Mouse (Mus musculus) kidney, embryonic 14.5 days (tissue): Measurements from ENCODE around the gene Ifnl3. TPM values are rescaled to one million over a fixed set of nuclear protein-coding genes. Genes with fewer than 3 reads are reported as not detected.

Source experiments
- ATAC-seq: fragments of 200-750 bp; cut with Nextera tagmentation; 2 replicates; pipeline ENCODE4 v1.8.0; 2017; ENCODE audit warnings: moderate number of reproducible peaks, mild to moderate bottlenecking, moderate TSS enrichment, moderate library complexity; ENCODE audit not compliant: low FRiP score, low TSS enrichment
- H3K27ac ChIP-seq: fragments of 300-500 bp; sonication (generic); 2 replicates; pipeline ENCODE4 v1.5.1; 2014; ENCODE audit warnings: low read depth, mild to moderate bottlenecking, low read length, moderate library complexity, mixed read lengths
- H3K27me3 ChIP-seq: fragments of 300-500 bp; sonication (generic); 2 replicates; pipeline ENCODE4 v1.6.1; 2014; ENCODE audit warnings: mild to moderate bottlenecking, low read length; ENCODE audit not compliant: control insufficient read depth, insufficient read depth
- H3K36me3 ChIP-seq: fragments of 300-500 bp; sonication (generic); 2 replicates; pipeline ENCODE4 v1.6.1; 2014; ENCODE audit warnings: low read length, mixed read lengths; ENCODE audit not compliant: control insufficient read depth, insufficient read depth
- H3K4me1 ChIP-seq: fragments of 300-500 bp; sonication (generic); 2 replicates; pipeline ENCODE4 v1.6.1; 2014; ENCODE audit warnings: low read length, mixed read lengths; ENCODE audit not compliant: control insufficient read depth, insufficient read depth
- H3K4me2 ChIP-seq: fragments of 300-500 bp; sonication (generic); replicated peaks from 2 replicates; pipeline ENCODE4 v1.6.1; 2014; ENCODE audit warnings: low read depth, mild to moderate bottlenecking, low read length
- H3K4me3 ChIP-seq: fragments of 300-500 bp; sonication (generic); 2 replicates; pipeline ENCODE4 v1.5.1; 2014; ENCODE audit warnings: mild to moderate bottlenecking, low read length
- H3K9ac ChIP-seq: fragments of 300-500 bp; sonication (generic); 2 replicates; pipeline ENCODE4 v1.6.1; 2014; ENCODE audit warnings: low read depth, mild to moderate bottlenecking, low read length, moderate library complexity
- H3K9me3 ChIP-seq: fragments of 300-500 bp; sonication (generic); 2 replicates; pipeline ENCODE4 v1.6.1; 2016; ENCODE audit warnings: low read length; ENCODE audit not compliant: control insufficient read depth
- WGBS: fragments of 180-500 bp; shearing (Covaris S2); extraction: QIAGEN DNeasy Blood & Tissue Kit; methylation state at CpG from one replicate; pipeline ENCODE4 v1.1.7; 2014; 5-methylcytosine and 5-hydroxymethylcytosine counted together
- polyA plus RNA-seq: library from polyadenylated mRNA; unstranded; fragments of >200 nt; fragmentation: Nextera tagmentation; extraction: Ambion mirVana; gene quantifications from 2 replicates; pipeline ENCODE4 v1.2.1, GENCODE M21; 2014

The Ifnl3 gene
- polyA plus RNA-seq, 1 experiment from 2014 or later = not detected

DNA sequence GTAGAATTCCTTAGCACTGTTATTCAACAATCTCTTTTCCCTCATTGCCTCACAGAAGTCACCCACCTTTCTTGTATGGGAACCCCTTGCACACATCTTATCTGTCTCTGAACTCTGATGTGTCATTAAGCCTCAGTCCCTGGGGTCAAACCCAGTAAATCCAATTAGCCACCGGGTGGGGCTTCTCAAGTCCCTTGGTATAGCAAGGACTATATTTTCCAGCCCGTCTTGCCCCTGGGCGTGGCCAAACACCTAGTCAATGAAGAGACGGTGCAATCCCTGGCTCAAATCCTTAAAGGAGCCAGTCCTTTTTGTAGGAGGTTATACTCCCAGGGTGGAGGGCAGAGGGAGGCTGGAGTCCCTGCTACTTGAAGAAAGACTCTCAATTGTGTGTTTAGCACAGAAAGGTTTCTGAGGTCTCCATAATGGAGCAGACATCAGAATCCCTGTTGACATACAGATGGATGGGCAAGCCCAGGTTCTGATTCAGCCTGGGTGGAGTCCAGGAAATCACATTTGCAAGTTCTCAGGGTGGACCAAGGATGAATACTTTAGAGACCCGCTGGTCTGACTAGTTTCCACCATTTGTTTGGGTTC, 33.4 kb downstream of the Ifnl3 start:
- WGBS = 14% methylated on average over 5 of the region's 5 CpGs
- no peak overlapping the region for H3K27ac ChIP-seq
- no peaks in the 10 kb centered on the region; the same call in 1 of the 2 replicates for H3K9me3 ChIP-seq
- H3K27me3 ChIP-seq = no peaks in the 10 kb centered on the region
- H3K36me3 ChIP-seq = peaks cover 26% of the 10 kb centered on the region
- H3K4me2 ChIP-seq = no peak overlapping the region
- H3K4me1 ChIP-seq = 0 out of 2 replicates have a peak, but pooled peaks cover 4% of the 10 kb centered on the region
- no peak for ATAC-seq
- no peak overlapping the region for H3K4me3 ChIP-seq
- H3K9ac ChIP-seq = no peak overlapping the region

DNA sequence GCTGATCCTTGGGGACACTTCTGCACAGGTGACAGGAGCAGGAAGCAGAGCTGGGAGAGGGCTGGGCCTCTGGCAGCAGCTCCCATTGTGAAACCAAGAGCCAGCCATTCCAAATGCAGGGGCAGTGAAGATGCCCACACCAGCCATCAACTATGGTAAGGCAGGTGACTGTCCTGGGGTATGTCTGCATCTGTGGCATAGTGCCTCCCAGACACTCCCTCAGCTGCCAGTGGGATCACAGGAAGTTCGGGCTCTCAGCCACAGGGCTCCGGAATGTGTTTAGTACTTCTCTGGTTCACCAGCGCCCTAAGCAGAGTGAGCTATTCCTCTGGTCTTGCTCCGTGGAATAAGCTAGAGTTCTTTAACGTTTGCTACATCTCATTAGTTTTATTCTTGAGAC, 34.4 kb downstream of the Ifnl3 start:
- no peak for ATAC-seq

DNA sequence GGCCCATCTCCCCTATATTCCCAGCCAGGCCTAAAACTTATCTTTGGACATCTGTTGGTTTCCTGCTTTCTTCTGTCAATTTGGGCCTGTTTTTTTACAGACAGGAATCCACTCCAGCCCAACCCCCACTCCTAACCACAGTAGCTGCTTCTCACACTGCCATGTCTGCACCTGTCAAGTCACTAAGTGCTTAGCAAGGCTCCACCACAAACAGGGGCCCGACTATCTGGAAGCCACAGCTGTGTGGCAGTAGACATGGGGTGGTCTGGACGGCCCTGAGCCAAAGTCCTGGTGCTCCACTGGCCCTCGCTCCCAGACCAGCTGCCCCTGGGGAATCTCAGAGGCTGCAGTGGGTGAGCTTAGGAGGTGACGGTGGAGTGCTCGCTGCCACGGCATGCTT, 35.1 kb downstream of the Ifnl3 start:
- Histone ChIP-seq H3K36me3 (peaks cover 37% of the 10 kb centered on the region), H3K9ac (no peak overlapping the region), H3K4me2 (no peak overlapping the region), H3K9me3 (no peaks in the 10 kb centered on the region; the same call in 1 of the 2 replicates), H3K4me3 (no peak overlapping the region), H3K27ac (no peak overlapping the region), H3K27me3 (no peaks in the 10 kb centered on the region), H3K4me1 (0 out of 2 replicates have a peak, but pooled peaks cover 4% of the 10 kb centered on the region)
- no peak for ATAC-seq
- 73% methylated on average over 6 of the region's 6 CpGs for WGBS

More for the DNA sequence above, 34.4 kb downstream of the Ifnl3 start:
- H3K4me2 ChIP-seq = no peak overlapping the region
- no peak overlapping the region for H3K27ac ChIP-seq
- 0 out of 2 replicates have a peak, but pooled peaks cover 4% of the 10 kb centered on the region for H3K4me1 ChIP-seq
- H3K27me3 ChIP-seq = no peaks in the 10 kb centered on the region
- 57% methylated on average over 5 of the region's 5 CpGs for WGBS
- no peak overlapping the region for H3K4me3 ChIP-seq
- H3K9ac ChIP-seq = no peak overlapping the region
- H3K36me3 ChIP-seq = peaks cover 30% of the 10 kb centered on the region
- H3K9me3 ChIP-seq = no peaks in the 10 kb centered on the region; the same call in 1 of the 2 replicates

DNA sequence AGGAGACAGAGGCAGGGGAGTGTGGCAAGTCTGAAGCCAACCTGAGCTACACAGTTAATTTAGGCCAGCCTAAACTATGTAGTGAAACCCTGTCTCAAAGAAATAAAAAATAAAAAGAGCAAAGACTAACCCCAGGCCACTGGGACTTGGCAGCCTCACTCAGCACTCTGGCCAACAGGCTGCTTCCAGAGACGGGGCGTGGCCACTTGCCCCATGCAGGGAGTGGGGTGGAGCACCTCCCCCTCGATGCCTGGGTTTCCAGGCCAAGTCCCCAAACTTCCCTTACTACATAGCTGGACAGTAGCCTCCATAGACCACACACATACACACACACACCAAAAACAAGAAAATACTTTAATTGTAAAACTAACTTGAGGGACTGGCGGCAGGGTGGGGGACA, 35.9 kb downstream of the Ifnl3 start:
- H3K4me2 ChIP-seq = no peak overlapping the region
- no peak overlapping the region for H3K4me3 ChIP-seq
- no peaks in the 10 kb centered on the region for H3K9me3 ChIP-seq
- peak; percentile 29; the same call in 1 of the 2 replicates for ATAC-seq
- 0 out of 2 replicates have a peak, but pooled peaks cover 4% of the 10 kb centered on the region for H3K4me1 ChIP-seq
- WGBS = 46% methylated on average over 4 of the region's 4 CpGs
- no peak overlapping the region for H3K27ac ChIP-seq
- no peak overlapping the region for H3K9ac ChIP-seq
- H3K36me3 ChIP-seq = peaks cover 44% of the 10 kb centered on the region
- H3K27me3 ChIP-seq = no peaks in the 10 kb centered on the region

DNA sequence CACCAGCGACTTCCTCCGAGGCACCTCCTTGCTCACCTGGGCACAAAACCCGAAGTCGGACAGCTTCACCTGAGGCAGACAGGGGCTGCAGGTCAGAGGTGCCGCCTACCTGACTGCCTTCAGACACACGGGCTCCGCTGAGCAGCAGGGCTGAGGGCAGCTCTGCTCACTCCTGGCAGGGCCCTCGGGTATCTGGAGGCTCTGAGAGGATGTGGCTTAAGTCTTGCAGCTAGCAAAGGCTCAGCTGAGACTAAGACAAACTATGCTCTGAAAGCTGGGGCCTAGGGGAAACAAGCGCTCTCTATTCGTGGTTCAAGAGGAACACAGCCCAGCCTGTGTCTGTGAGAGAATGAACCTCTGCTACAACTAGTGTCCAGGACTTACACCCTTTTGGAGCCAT, 38.2 kb downstream of the Ifnl3 start:
- no peak overlapping the region for H3K9ac ChIP-seq
- 0 out of 2 replicates have a peak, but pooled peaks cover 3% of the 10 kb centered on the region for H3K4me1 ChIP-seq
- H3K27ac ChIP-seq = no peak overlapping the region
- H3K4me3 ChIP-seq = no peak overlapping the region
- no peaks in the 10 kb centered on the region for H3K9me3 ChIP-seq
- no peak for ATAC-seq
- no peaks in the 10 kb centered on the region for H3K27me3 ChIP-seq
- H3K36me3 ChIP-seq = peaks cover 67% of the 10 kb centered on the region
- H3K4me2 ChIP-seq = no peak overlapping the region
- 92% methylated on average over 10 of the region's 10 CpGs for WGBS

DNA sequence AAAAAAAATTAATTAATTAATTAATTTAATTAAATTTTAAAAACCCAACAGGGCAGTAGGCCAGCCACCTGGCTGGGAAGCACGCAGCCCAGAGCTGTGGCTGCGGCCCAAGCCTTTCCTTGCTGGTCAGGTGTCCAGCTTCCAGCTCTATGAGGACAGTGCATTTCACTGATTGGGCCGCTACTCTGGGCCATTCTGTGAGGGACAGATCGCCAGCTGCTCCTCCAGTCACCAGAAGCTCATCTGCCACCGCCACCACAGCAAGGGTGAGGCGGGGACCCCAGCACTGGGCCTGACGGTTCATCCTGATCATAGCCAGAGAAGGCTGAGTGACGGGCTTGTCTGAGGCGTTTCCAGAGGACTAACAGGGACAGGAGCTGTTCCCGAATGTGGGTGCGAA, 39.3 kb downstream of the Ifnl3 start:
- H3K9me3 ChIP-seq = no peaks in the 10 kb centered on the region
- H3K27ac ChIP-seq = no peak overlapping the region
- WGBS = 92% methylated on average over 11 of the region's 11 CpGs
- no peak overlapping the region for H3K9ac ChIP-seq
- no peak for ATAC-seq
- no peaks in the 10 kb centered on the region for H3K27me3 ChIP-seq
- peaks cover 78% of the 10 kb centered on the region for H3K36me3 ChIP-seq
- no peak overlapping the region for H3K4me2 ChIP-seq
- no peak overlapping the region for H3K4me3 ChIP-seq
- no peaks in the 10 kb centered on the region for H3K4me1 ChIP-seq

DNA sequence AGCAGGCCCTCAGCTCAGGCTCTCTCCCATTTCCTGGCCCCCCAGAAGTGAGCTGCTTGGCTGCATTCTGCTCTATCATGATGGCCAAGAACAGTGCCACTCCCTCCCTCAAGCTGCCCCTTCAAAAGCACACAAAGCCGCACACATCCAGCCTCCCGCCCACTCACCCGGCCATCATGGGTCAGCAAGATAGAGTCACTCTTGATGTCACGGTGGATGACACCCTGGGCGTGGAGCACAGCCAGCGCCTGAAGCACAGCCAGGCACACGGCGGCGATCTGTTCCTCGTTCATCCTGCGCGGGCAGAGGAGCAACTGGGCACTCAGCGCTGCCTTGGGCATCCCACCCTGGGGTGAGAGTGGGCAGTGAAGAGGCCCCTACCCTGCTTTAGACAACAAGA, 39.7 kb downstream of the Ifnl3 start:
- Histone ChIP-seq H3K9ac (no peak overlapping the region), H3K4me1 (no peaks in the 10 kb centered on the region), H3K27ac (no peak overlapping the region), H3K9me3 (no peaks in the 10 kb centered on the region), H3K36me3 (peaks cover 83% of the 10 kb centered on the region), H3K27me3 (no peaks in the 10 kb centered on the region), H3K4me2 (no peak overlapping the region), H3K4me3 (no peak overlapping the region)
- 87% methylated on average over 13 of the region's 13 CpGs for WGBS
- ATAC-seq = no peak

DNA sequence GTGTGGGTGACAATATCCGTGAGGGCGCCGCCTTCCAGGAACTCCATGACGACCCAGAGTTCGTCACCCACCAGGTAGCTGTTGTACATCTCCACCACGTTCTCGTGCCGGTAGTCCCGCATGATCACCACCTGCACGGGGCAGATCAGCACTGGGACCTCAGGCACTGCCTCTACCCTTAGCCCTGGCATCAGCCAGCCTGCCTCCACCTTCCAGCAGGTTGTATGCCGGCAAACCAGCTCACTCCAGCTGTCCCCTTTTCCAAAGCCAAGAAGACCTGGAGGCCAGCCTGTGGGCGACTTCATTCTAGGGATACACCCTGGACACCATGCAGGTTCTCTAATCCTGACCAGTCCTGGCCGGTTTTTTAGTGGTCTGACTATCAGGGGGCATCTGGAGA, 40.3 kb downstream of the Ifnl3 start:
- no peak overlapping the region for H3K9ac ChIP-seq
- H3K4me3 ChIP-seq = no peak overlapping the region
- H3K4me2 ChIP-seq = no peak overlapping the region
- WGBS = 95% methylated on average over 13 of the region's 13 CpGs
- no peaks in the 10 kb centered on the region for H3K9me3 ChIP-seq
- no peak for ATAC-seq
- H3K36me3 ChIP-seq = peaks cover 85% of the 10 kb centered on the region
- no peaks in the 10 kb centered on the region for H3K4me1 ChIP-seq
- H3K27me3 ChIP-seq = no peaks in the 10 kb centered on the region
- no peak overlapping the region for H3K27ac ChIP-seq

DNA sequence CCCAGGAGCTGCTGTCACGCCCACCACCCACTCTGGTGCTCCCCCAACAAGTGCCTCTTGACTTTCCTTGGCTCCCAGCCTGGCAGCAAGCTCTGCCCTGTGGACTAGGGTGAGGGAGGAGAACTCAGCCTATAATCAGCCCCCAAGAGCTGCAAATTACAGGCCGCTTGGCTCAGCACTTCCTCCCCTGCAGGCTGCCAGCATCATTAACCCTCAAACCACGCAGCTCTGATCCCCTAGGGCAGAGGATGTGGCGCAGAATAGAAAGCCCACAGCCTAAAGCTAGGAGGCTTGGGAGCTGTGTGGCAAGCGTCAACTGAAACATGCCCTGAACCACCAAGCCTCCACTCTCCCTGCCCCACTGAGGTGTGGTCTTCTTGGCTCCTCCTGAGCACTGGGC, 42.8 kb downstream of the Ifnl3 start:
- no peaks in the 10 kb centered on the region for H3K27me3 ChIP-seq
- H3K9me3 ChIP-seq = no peaks in the 10 kb centered on the region
- H3K9ac ChIP-seq = no peak overlapping the region
- no peak overlapping the region for H3K4me2 ChIP-seq
- WGBS = 77% methylated on average over 5 of the region's 5 CpGs
- H3K27ac ChIP-seq = no peak overlapping the region
- H3K4me1 ChIP-seq = peaks cover 8% of the 10 kb centered on the region; the same call in 1 of the 2 replicates
- peaks cover 82% of the 10 kb centered on the region for H3K36me3 ChIP-seq
- no peak for ATAC-seq
- H3K4me3 ChIP-seq = no peak overlapping the region
